Mouse (Mus musculus) bone marrow macrophage, adult 2 months (primary cell): Measurements from ENCODE around the gene Myo3b. TPM values are rescaled to one million over a fixed set of nuclear protein-coding genes. Genes with fewer than 3 reads are reported as not detected.

Experiments
- H3K27ac ChIP-seq: 2 replicates; pipeline ENCODE4 v1.5.1; 2012; ENCODE audit warnings: low read depth, low read length; ENCODE audit not compliant: insufficient read depth
- H3K4me1 ChIP-seq: 2 replicates; pipeline ENCODE4 v1.6.1; 2012; ENCODE audit warnings: low read length; ENCODE audit not compliant: control insufficient read depth, insufficient read depth
- H3K4me3 ChIP-seq: 2 replicates; pipeline ENCODE4 v1.5.1; 2012; ENCODE audit warnings: mild to moderate bottlenecking, low read length, moderate library complexity; ENCODE audit not compliant: insufficient read depth
- CTCF ChIP-seq: IDR thresholded peaks from 2 replicates; pipeline ENCODE4 v1.5.1; 2012; ENCODE audit warnings: low read depth, mild to moderate bottlenecking, low read length, moderate library complexity
- POLR2A ChIP-seq: IDR thresholded peaks from 2 replicates; pipeline ENCODE4 v1.6.1; 2012; ENCODE audit warnings: mild to moderate bottlenecking, low read depth, low read length, borderline replicate concordance
- polyA plus RNA-seq: library from polyadenylated mRNA; stranded (reverse); fragments of >200 nt; gene quantifications from 2 replicates; pipeline ENCODE4 v1.2.4, GENCODE M21; 2012; ENCODE audit not compliant: missing spikeins, insufficient read depth, insufficient read length

Gene Myo3b
- polyA plus RNA-seq, 1 experiment, result not detected

DNA sequence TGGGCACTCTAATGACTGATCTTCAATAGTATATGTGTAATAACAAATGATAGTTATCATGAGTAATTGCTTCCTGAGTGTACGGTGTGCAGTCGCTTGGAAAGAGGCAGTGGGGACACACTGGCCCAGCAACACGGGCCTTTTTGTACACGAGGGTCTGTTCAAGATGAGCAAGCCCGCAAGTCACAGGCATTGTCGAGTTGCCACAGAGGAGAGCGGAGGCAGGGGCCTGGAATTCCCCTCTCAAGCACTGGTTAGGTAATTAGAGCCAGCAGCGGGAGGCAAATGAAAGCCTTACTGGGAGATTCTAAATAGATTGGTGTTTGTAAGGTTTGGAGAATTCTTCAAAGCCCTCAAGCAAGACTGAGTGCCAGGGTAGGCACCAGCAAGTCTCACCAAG, 120.6 kb downstream of the Myo3b start:
- no peaks in the 10 kb centered on the region for H3K4me1 ChIP-seq
- TF ChIP-seq CTCF, result no peak
- no peak for TF ChIP-seq POLR2A
- no peak overlapping the region for H3K4me3 ChIP-seq
- no peak overlapping the region for H3K27ac ChIP-seq

DNA sequence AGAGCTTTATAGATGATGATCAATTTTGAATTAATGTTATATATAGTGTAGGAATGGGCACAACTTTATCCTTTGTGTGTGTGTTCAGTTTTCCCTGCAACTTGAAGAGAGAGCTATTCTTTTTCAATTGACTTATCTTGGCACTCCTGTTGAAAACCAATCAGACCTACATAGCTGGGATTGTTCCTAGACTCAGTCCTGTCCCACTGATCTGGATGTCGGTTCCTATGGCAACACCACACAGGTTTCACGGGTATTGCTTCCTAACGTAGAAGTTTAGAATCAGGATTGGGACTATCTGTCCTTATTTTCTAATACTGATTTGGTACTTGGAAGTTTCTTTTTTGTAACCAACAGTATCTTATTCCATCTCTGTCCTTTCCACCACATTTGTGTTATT, 127.3 kb downstream of the Myo3b start:
- no peak for TF ChIP-seq POLR2A
- no peak for TF ChIP-seq CTCF
- no peak overlapping the region for H3K4me3 ChIP-seq
- H3K27ac ChIP-seq, result no peak overlapping the region
- H3K4me1 ChIP-seq, result no peaks in the 10 kb centered on the region

DNA sequence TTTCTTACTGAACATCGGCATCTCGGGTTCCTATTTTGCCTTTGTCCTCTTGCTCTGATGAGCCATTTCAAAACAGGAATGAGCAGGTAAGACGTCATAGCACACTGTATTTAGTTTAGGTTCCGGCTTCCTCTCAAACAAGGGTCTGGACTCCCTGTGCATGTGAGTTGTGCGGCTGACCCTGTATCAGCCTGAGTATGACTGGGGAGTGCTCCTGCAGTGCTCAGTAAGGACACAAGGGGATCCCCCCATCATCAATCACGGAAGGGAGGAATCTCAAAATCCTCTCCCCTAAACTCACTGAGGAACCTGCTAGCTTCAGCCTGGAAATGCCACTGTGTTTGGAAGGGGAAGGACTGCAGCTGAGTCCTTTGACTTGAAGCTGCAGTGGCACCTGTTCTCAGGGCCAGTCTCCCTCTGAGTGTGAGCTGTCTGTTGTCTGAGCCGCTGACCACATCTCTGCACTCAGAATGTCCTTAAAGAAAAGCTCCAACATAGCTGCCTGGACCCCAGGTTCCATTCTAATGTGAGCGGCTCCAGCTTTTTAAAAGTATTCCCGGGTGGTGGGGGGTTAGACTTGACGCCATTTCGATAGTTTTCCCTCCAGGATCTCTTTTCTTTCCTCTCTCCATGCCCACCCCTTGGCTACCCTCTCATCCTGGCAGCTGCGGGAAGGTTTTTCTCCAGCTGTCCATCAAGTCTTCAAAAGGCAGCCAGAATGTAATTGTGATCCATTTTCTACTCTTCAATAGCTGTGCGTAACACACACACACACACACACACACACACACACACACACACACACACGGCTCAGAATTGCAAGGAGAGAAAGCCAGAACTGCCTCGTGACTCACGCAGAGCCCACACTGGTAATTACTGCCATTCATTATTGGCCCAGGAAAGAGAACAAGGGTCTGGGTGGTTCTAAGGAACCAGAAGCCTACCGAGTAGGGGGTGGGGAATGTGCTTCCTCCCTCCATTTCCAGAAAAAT, 129.3 kb downstream of the Myo3b start:
- Histone ChIP-seq H3K4me3 (no peak overlapping the region), H3K4me1 (no peaks in the 10 kb centered on the region), H3K27ac (no peak overlapping the region)
- no peak for TF ChIP-seq POLR2A
- no peak for TF ChIP-seq CTCF

DNA sequence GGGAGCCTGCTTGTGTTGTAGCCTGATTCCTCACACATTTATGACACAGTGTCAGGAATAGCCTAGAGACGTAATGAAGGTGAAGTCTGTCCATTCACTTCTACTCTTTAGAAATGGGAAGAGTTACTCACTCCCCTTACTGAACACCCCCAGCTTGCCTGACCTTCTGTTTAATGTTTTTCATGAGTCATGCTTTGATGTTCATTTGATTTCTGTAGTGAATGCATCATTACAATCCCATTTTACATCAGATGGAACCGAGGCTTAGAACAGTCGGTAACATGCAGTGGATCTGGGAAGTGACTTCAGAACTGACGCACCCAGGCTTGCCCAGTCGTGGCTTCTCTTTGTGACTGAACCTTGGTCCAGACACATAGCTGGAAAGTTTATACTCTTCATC, 131.5 kb downstream of the Myo3b start:
- Histone ChIP-seq H3K27ac (no peak overlapping the region), H3K4me1 (no peaks in the 10 kb centered on the region), H3K4me3 (no peak overlapping the region)
- no peak for TF ChIP-seq CTCF
- no peak for TF ChIP-seq POLR2A

DNA sequence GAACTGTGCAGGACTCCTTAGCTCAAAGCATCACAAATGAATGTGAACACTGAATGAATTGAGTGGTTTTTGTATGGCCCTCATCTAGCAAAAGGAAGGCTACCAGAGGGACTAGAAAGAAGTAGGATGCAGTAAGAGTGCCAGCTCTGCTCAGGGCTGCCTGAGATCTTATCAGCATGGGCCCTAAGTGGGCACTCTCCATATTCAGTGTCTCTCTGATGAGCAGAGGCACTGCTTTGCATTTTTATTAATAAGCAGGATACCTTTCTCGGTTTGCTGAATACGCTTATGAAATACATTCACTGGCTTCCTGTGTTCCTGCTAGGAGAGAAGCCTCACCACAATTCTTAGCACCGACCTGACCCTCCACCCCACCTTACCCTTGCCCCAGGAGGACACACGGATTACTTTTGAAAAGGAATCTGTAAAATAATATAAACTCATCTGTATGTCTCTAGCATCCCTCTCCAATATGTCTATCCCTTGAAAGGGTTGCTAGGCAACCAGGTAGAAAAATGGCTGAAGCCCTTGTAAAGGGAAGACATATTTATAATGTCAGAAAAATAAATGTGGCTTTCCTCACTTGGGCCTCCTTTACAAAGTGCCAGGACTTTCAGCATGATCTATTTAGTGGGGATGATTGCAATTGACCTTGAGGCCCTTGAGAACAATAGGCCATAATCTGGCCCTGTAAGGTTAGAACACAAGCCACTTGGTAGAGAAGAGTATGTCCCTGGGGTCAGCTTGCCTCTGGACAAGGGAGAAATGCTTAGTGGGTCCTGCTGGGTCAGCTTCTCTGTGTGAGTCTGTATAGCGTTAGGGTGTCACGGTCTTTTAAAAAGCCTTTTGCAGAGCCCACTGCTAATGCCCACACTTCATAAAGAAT, 138.1 kb downstream of the Myo3b start:
- Histone ChIP-seq H3K27ac (no peak overlapping the region), H3K4me3 (no peak overlapping the region), H3K4me1 (no peaks in the 10 kb centered on the region)
- TF ChIP-seq POLR2A (no peak), CTCF (no peak)

DNA sequence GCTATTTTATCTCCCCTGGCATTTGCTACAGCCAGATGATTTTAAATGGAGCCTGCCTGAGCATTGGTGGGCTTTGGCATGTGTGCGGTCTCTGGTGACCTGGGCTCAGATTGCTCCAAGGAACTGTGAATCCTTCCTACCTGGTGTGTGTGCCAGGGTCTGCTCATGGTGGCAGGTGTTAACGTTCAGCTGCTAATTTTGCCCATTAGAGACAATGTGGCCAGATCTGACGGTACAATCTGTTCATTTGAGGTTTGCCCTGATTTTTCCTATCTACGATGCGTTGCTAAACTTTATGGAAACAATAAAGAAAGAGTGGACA, 138.7 kb downstream of the Myo3b start:
- no peak for TF ChIP-seq POLR2A
- no peak for TF ChIP-seq CTCF
- Histone ChIP-seq H3K4me1 (no peaks in the 10 kb centered on the region), H3K4me3 (no peak overlapping the region)

DNA sequence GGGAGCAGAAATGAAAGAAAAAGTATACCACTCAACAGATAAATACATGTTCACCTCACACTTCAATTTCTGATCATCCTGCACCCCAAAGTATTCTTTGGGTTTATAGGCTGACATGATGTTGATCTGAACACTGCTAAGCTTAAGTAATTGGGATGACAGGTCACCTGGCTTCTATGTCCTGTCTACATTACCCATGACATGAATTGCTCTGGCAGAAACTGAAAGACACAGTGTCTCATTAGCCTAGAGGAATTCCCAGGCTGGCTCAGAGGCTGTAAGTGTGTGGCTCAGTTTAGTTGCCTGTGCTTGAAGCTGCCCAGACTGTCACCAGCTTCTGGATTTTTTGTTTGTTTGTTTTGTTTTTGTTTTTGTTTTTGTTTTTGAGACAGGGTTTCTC, 139.3 kb downstream of the Myo3b start:
- TF ChIP-seq POLR2A, result no peak
- TF ChIP-seq CTCF, result no peak
- Histone ChIP-seq H3K4me1 (no peaks in the 10 kb centered on the region), H3K27ac (no peak overlapping the region), H3K4me3 (no peak overlapping the region)

More for the DNA sequence above, 138.7 kb downstream of the Myo3b start:
- H3K27ac ChIP-seq, result no peak overlapping the region

DNA sequence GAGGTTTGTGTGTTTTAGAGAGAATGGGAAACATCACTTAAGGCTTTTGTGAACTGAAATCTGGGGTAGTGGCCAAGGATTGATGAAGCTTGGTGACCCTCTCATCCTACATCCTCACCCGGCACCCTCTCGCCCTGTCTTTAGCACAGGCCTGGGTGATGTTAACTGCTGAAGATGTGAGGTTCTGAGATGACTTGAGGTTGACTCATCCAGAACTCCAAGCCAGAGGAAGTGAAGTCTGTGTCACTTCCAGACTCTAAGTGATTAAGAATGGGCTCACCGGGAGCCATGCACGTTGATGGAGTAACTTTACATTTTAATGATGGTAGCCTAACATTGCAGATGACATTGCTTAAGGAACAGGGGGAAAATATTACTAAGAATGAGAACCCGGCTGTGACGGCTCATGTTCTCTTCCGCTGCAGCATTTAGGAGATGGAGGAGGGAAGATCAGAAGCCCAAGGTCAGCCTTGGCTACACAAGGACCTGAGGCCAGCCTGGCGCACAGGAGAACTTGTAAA, 143.3 kb downstream of the Myo3b start:
- Histone ChIP-seq H3K27ac (no peak overlapping the region), H3K4me1 (no peaks in the 10 kb centered on the region), H3K4me3 (no peak overlapping the region)
- no peak for TF ChIP-seq POLR2A
- no peak for TF ChIP-seq CTCF

DNA sequence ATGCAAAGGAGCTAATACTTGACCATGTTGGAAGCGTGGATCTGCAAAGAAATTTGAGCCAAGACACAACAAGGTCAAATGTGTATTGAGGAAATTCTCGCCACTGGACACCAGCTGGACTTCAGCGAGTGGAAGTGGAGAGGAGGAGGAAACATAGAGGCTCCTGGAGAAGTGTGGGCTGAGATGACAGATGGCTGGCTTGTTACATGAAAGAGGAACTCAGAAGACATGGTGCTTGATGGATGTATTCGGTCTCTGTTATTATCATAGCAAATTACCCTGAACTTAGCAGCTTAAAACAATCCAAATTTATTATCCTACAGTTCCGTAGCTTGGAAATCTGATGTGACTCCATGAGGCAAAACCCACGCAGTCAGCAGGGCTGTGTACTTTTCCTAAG, 148.1 kb downstream of the Myo3b start:
- H3K27ac ChIP-seq, result no peak overlapping the region
- no peak for TF ChIP-seq POLR2A
- H3K4me3 ChIP-seq, result no peak overlapping the region
- H3K4me1 ChIP-seq, result no peaks in the 10 kb centered on the region

DNA sequence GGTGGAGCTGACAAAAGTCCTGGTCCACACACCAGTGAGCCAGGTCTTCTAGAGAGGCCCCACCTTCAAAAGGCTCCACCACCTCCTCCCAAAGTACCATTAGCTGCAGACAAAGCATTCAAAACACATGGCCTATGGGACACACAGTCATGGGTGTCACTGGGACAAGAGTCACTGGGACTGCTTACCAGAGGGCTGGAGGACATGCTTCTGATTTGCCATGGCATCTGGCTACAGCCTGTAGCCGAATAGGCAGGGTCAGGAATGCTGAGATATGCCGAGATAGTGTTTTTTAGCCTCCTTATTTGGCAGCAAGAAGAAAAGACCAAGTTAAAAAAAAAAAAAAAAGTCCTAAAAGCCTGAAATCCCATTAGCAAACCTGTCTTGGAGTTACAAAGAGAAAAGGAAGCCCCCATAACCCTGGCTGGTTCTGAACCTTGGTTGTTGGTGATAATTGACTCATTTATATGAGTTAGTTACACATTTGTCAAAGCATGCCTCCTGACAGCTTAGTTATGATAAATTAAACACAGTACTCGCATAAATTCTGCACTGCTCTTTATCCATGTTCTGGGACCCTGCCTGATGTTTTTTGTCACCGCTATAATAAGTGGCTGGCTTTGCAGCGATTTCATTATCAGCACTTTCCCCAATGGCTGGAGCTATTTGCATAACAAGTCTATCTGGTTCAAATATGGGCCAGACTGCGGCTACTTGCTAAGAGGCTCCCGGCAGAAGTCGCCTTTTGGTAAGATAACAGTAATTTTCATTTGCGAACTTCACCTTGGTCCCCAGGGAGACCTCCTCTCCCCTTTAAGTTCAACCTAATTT, 156.7 kb downstream of the Myo3b start:
- H3K4me3 ChIP-seq, result no peak overlapping the region
- no peaks in the 10 kb centered on the region for H3K4me1 ChIP-seq
- no peak overlapping the region for H3K27ac ChIP-seq
- TF ChIP-seq CTCF, result no peak
- no peak for TF ChIP-seq POLR2A
